Mouse (Mus musculus): ENCODE measurements at regions not wholly inside any gene's neighbourhood (a gene's known extent, or its start where the extent isn't known, plus 50 kb on each side); places are given as distances from the start of the nearest gene placed in this dataset.

DNA sequence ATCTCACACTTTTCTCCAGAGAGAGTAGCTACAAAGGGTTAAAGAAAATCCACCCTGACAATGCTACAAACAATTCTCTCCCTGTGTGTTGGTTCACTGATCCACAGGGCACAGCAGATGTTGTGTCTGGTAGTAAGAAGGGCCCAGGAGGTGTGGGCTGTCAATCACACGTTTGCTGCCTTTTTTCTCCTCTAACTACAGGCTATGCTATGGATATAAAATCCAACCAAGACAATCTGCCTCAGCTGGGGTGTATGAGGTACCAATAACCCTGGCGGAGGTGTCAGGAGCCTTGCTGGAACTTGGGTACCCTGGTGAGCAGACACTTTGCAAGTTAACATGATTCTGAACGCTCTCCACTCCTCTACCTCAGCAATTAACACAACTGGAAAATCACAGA, 1002.1 kb upstream of the Pou3f2 start:
- no peak for TF ChIP-seq CTCF (IDR thresholded peaks at IDR 0.05)
- ChIA-PET CTCF (no interaction called here), POLR2A (no interaction called here)
- no peaks in the 10 kb centered on the region for H3K27me3 ChIP-seq
- ATAC-seq (no peak), DNase-seq (ENCODE audit: low read depth, low spot score) (no peak)
- in situ Hi-C loops (cut with MboI; ENCODE audit: low pct_unique_long_range_greater_than_20kb), result no loop called here

DNA sequence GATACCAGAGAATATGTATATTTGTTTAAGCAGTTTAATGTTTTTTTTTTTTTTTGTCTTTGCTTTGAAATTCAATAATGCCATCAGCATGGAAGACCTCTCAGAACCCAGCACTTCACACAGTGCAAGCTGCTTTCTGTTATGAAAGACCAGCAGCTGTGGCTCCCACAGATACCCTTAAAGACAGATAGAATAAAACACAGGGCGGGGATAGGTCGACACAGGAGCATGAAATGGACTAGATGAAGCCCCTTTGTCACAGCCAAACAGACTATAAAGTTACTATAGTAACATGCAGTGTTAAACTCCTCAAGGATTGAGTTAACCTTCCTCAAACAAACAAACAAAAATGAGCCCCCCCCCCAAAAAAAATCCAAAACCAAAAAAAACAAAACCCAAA, 1003.1 kb upstream of the Pou3f2 start:
- CTCF ChIA-PET, result no interaction called here
- DNase-seq (ENCODE audit: low read depth, low spot score) (no peak), ATAC-seq (no peak)
- in situ Hi-C loops (cut with MboI; ENCODE audit: low pct_unique_long_range_greater_than_20kb), result no loop called here
- POLR2A ChIA-PET, result no interaction called here
- H3K27me3 ChIP-seq, result no peaks in the 10 kb centered on the region
- TF ChIP-seq CTCF (IDR thresholded peaks at IDR 0.05), result no peak

DNA sequence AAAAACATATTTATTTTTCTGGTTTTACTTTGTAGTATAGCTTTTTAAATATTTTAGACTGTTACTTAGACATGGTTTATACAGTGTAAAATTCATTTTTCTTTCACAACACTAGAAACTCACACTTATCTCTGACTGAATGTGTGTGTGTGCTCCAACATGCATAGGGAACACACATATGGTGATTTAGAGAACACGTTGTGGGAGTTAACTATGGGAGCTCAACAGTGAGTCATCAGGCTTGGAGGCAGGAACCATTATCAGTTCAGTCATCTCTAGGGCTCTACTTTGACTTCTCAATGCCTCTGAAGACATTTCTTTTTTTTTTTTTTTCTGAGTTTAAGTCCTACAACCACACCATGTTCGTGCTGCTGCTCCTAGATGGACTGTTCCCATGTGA, 997.5 kb upstream of the Mms22l start:
- ATAC-seq, result no peak
- DNase-seq (ENCODE audit: low read depth, low spot score), result no peak
- in situ Hi-C loops (cut with MboI; ENCODE audit: low pct_unique_long_range_greater_than_20kb), result no loop called here
- ChIA-PET POLR2A (interaction anchor here (0.7 kb wide), 1 partner anchor 332 kb away, joined by 4 read pairs; no protein-coding TSS in a partner anchor), CTCF (no interaction called here)
- no peaks in the 10 kb centered on the region for H3K27me3 ChIP-seq
- no peak for TF ChIP-seq CTCF (IDR thresholded peaks at IDR 0.05)

DNA sequence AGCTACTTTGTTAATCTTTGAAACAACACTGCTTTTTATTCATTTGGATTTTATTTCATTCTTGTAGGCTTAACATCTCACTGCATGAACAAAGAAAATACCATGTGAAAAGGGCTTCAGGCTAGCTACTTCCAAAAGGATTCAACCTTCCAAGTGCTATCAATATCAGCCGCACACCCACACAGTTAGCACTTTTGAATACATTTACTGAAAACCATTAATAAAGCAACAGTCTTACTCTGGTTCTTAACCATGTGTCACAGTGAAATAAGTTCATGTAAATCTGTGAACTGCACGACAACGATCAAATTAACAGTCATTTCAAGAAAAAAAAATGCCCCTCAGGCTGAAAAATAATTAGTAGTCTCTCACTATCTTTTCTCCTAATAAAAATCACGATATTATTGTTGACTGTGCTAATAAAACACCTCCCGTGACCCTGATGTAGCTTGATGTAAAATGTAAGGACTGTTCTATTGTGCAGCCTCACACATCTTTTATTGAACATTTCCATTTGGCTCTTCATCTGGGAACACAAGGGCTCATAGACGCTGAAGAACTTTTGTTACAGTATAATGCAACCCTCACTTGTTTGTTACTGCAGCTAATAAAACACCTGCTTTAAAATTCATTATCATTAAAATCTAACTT, 991.4 kb upstream of the Mms22l start:
- in situ Hi-C loops (cut with MboI; ENCODE audit: low pct_unique_long_range_greater_than_20kb), result no loop called here
- no peaks in the 10 kb centered on the region for H3K27me3 ChIP-seq
- CTCF ChIA-PET, result no interaction called here
- no peak for ATAC-seq
- no peak for DNase-seq (ENCODE audit: low read depth, low spot score)
- TF ChIP-seq CTCF (IDR thresholded peaks at IDR 0.05), result no peak
- POLR2A ChIA-PET, result no interaction called here

DNA sequence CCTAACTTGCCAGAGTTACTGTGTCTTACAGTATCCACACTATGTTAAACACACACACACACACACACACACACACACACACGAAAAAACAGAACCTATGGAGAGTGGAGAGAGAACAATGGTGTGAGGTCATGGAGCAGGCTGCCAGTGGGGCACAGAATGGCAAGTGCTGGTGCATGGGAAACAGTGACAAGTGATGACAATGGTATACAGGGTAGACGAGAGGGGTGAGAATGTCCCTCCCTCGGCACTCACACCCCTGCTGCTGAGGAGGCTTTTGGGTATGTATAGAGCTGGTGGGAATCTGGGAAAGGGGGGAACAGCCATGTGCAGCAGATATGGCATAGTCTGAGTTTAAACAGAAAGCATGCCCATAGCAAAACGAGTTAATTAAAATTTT, 985.4 kb upstream of the Mms22l start:
- in situ Hi-C loops (cut with MboI; ENCODE audit: low pct_unique_long_range_greater_than_20kb), result no loop called here
- no peak for TF ChIP-seq CTCF (IDR thresholded peaks at IDR 0.05)
- POLR2A ChIA-PET, result no interaction called here
- H3K27me3 ChIP-seq, result no peaks in the 10 kb centered on the region
- CTCF ChIA-PET, result no interaction called here
- ATAC-seq, result no peak
- no peak for DNase-seq (ENCODE audit: low read depth, low spot score)

DNA sequence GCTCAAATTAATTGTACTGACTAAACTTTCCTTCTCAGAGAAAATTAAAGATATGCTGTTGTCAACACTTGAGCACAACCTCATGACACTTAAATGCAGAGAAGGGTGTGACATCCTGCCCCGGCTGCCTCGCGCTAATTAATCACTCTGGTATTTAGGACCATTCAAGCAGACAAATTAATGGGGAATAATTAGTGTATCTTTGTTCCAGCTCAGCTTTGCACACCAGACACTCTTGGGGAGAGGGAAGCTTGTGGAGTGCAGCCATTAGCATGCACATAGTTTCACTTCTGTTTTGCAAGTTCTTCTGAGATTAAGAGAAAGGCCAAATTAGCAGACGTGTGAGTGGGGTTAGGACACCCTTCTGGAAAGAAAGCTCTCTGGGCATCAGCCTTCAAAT, 984.2 kb upstream of the Mms22l start:
- ChIA-PET POLR2A (no interaction called here), CTCF (no interaction called here)
- no peak for DNase-seq (ENCODE audit: low read depth, low spot score)
- TF ChIP-seq CTCF (IDR thresholded peaks at IDR 0.05), result no peak
- no peaks in the 10 kb centered on the region for H3K27me3 ChIP-seq
- ATAC-seq, result no peak
- in situ Hi-C loops (cut with MboI; ENCODE audit: low pct_unique_long_range_greater_than_20kb), result no loop called here

DNA sequence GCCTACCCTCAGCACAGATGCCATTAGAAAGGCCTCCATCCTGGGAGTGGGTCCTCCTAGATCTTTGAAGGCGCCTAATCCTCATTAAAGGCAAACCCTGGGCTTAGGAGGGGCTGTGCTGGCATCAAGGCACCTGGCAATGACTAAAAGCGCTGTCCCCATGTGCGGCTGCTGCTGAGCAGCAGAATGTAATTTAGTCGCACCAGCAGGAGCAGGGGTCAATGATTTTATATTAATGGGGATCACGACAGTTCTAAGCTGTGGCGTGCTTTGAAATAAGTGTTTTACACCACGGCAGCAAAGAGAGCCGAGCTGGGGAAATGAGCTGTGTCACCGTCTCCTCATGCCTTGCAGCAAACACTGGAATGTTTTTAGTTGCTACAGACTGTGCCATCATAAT, 982.3 kb upstream of the Mms22l start:
- ChIA-PET CTCF (no interaction called here), POLR2A (no interaction called here)
- ATAC-seq (no peak), DNase-seq (ENCODE audit: low read depth, low spot score) (no peak)
- in situ Hi-C loops (cut with MboI; ENCODE audit: low pct_unique_long_range_greater_than_20kb), result no loop called here
- H3K27me3 ChIP-seq, result no peaks in the 10 kb centered on the region
- no peak for TF ChIP-seq CTCF (IDR thresholded peaks at IDR 0.05)
